Comparison of ENCODE assay signal across 12 mouse cellular contexts in genomic region chr3:103473336-103473735, GRCm38 (mm10).
DNase-seq lines count a peak whose midpoint lies in the region; ATAC-seq and TF ChIP-seq lines count a peak whose summit lies in the region.
"Had no signal": no experiment of that assay in that cellular context is flagged by ENCODE, and none has a peak within 500 bp of the region (broad histone marks: within the 10 kb centered on the region; RNA-seq: fewer than 3 reads in every experiment).

No protein-coding gene starts in this region.

- in situ Hi-C loops in CH12.LX (cut with MboI; ENCODE audit: low pct_ligation_motif_present, low pct_unique_long_range_greater_than_20kb, low sequenced_read_pairs), result no loop called here

- no peak for TF ChIP-seq EP300 in CH12.LX (IDR thresholded peaks at IDR 0.05; ENCODE audit: low read length)

- no peak overlapping the region for H3K4me2 ChIP-seq in CH12.LX (ENCODE audit: insufficient read depth, low read depth, poor library complexity, severe bottlenecking)
- no peak overlapping the region for H3K4me2 ChIP-seq in forebrain, embryonic 13.5 days
- H3K4me2 ChIP-seq: forebrain, embryonic 15.5 days; hindbrain, embryonic 14.5 days had no signal

- no peak for TF ChIP-seq CTCF in kidney, adult 2 months (conservative IDR thresholded peaks at IDR 0.05; ENCODE audit: insufficient read depth, insufficient read length, low read depth, low read length)
- TF ChIP-seq CTCF in CH12.LX (conservative IDR thresholded peaks at IDR 0.05 in 1 of 2, IDR thresholded peaks at IDR 0.05 in 1 of 2; ENCODE audit: low read depth in 2 of 2, low read length in 2 of 2), result no peak

- H3K27ac ChIP-seq in kidney, adult 2 months (ENCODE audit: insufficient read depth, low read depth, low read length), result no peak overlapping the region
- no peak overlapping the region for H3K27ac ChIP-seq in CH12.LX (ENCODE audit: insufficient read depth, low read depth)
- no peak overlapping the region for H3K27ac ChIP-seq in forebrain, embryonic 13.5 days
- H3K27ac ChIP-seq: forebrain, embryonic 15.5 days; hindbrain, embryonic 14.5 days; layer of hippocampus, adult 2 months had no signal

- TF ChIP-seq RAD21 in CH12.LX (IDR thresholded peaks at IDR 0.05; ENCODE audit: low read depth, low read length), result no peak

- no peak for TF ChIP-seq POLR2A in kidney, adult 2 months (IDR thresholded peaks at IDR 0.05; ENCODE audit: low read depth, low read length)
- no peak for TF ChIP-seq POLR2A in CH12.LX (IDR thresholded peaks at IDR 0.05; ENCODE audit: low read depth, low read length)

- no peaks in the 10 kb centered on the region for H3K79me2 ChIP-seq in CH12.LX (replicated peaks; ENCODE audit: control insufficient read depth, extremely low read depth, insufficient read depth, poor library complexity, severe bottlenecking)

- H3K9me3 ChIP-seq in CH12.LX (replicated peaks; ENCODE audit: low read length), result no peaks in the 10 kb centered on the region
- no peaks in the 10 kb centered on the region; the same call in 1 of the 2 replicates for H3K9me3 ChIP-seq in forebrain, embryonic 13.5 days (replicated peaks)
- H3K9me3 ChIP-seq: forebrain, embryonic 15.5 days had no signal

- no peak overlapping the region for H3K4me3 ChIP-seq in kidney, adult 2 months (ENCODE audit: insufficient read depth, low read depth, low read length)
- H3K4me3 ChIP-seq in CH12.LX (replicated peaks in 1 of 3; ENCODE audit: low read depth in 2 of 3, low read length in 2 of 3, poor library complexity in 1 of 3), result no peak overlapping the region
- no peak overlapping the region for H3K4me3 ChIP-seq in forebrain, embryonic 13.5 days
- H3K4me3 ChIP-seq: forebrain, embryonic 15.5 days; layer of hippocampus, adult 2 months had no signal

- no peaks in the 10 kb centered on the region for H3K27me3 ChIP-seq in kidney, adult 2 months (replicated peaks; ENCODE audit: control insufficient read depth, insufficient read depth, low read length)
- no peaks in the 10 kb centered on the region for H3K27me3 ChIP-seq in CH12.LX (replicated peaks)
- no peaks in the 10 kb centered on the region for H3K27me3 ChIP-seq in forebrain, embryonic 13.5 days
- H3K27me3 ChIP-seq: forebrain, embryonic 15.5 days had no signal

- H3K9ac ChIP-seq in CH12.LX (ENCODE audit: insufficient read depth, low read depth), result no peak overlapping the region
- H3K9ac ChIP-seq in forebrain, embryonic 13.5 days, result no peak overlapping the region
- H3K9ac ChIP-seq: forebrain, embryonic 15.5 days; hindbrain, embryonic 14.5 days had no signal

- H3K36me3 ChIP-seq in kidney, adult 2 months (ENCODE audit: control insufficient read depth, insufficient read depth, low read length), result no peaks in the 10 kb centered on the region
- no peaks in the 10 kb centered on the region for H3K36me3 ChIP-seq in CH12.LX (replicated peaks in 1 of 2; ENCODE audit: control insufficient read depth in 1 of 2, insufficient read depth in 1 of 2, low read length in 1 of 2)
- no peaks in the 10 kb centered on the region for H3K36me3 ChIP-seq in forebrain, embryonic 13.5 days (ENCODE audit: poor library complexity, severe bottlenecking)
- H3K36me3 ChIP-seq: forebrain, embryonic 15.5 days had no signal

- WGBS in kidney, adult 2 months, result 69% methylated on average over 2 of the region's 2 CpGs
- WGBS in forebrain, embryonic 13.5 days, result 83% methylated on average over 2 of the region's 2 CpGs

- DNase-seq in kidney, adult 2 months, result peak; percentile 14
- no peak for DNase-seq in kidney, adult 11 months
- DNase-seq in CH12.LX (ENCODE audit: extremely low read depth), result no peak
- DNase-seq in heart, postnatal 10 days, result peak; percentile 35 to 38
- DNase-seq in lung, postnatal 36 days, result peak; percentile 77
- no peak for DNase-seq in frontal cortex, postnatal 36 days (ENCODE audit: low spot score in 2 of 2)
- DNase-seq: cerebellum, adult 18-20 months; thymus, postnatal 14 days had no signal

- no peak for ATAC-seq in forebrain, embryonic 13.5 days
- ATAC-seq: forebrain, embryonic 15.5 days had no signal

- intact Hi-C loops in heart, postnatal 10 days (cut with DNase I), result no loop called here

- H3K4me1 ChIP-seq in kidney, adult 2 months (ENCODE audit: control insufficient read depth, insufficient read depth, low read length), result no peaks in the 10 kb centered on the region
- peaks cover 0 to 10% of the 10 kb centered on the region in 2 experiments; a peak in 2 of 4 replicates for H3K4me1 ChIP-seq in CH12.LX (ENCODE audit: control insufficient read depth in 1 of 2, insufficient read depth in 2 of 2)
- no peaks in the 10 kb centered on the region for H3K4me1 ChIP-seq in forebrain, embryonic 13.5 days
- H3K4me1 ChIP-seq: forebrain, embryonic 15.5 days had no signal

- dilution Hi-C loops in CH12.LX (cut with MboI; ENCODE audit: extremely low pct_ligation_motif_present, extremely low pct_unique_long_range_greater_than_20kb, low sequenced_read_pairs), result no loop called here

TF ChIP-seq in CH12.LX, 34 proteins besides CTCF, POLR2A, EP300 and RAD21:
- no peak for TF ChIP-seq SMC3 (IDR thresholded peaks at IDR 0.05; ENCODE audit: low read depth, low read length)
- TF ChIP-seq ZNF384 (IDR thresholded peaks at IDR 0.05; ENCODE audit: low read depth, low read length), result peak; percentile 49; the same call in 1 of the 2 replicates
- no peak for TF ChIP-seq TCF12 (IDR thresholded peaks at IDR 0.05; ENCODE audit: low read depth, low read length)
- TF ChIP-seq ZKSCAN1 (IDR thresholded peaks at IDR 0.05; ENCODE audit: borderline replicate concordance, low read depth, low read length), result no peak
- TF ChIP-seq NRF1 (IDR thresholded peaks at IDR 0.05; ENCODE audit: low read depth, low read length), result no peak

Comparison
In these comparisons a context has a peak if more than half of its experiments do, and no peak if none do; other contexts are left out.
1. DNase-seq: peak in kidney, adult 2 months (single experiment), heart, postnatal 10 days (2 of 2) and lung, postnatal 36 days (single experiment); none in kidney, adult 11 months (single experiment), CH12.LX (single experiment) and frontal cortex, postnatal 36 days (0 of 2).